Mouse (Mus musculus): ENCODE measurements around the gene Tcf19.
"Not testable (repeated sequence)": the region's sequence is repeated elsewhere in the genome, so short reads cannot be mapped to it uniquely, and the experiment has no call there.

The Tcf19 gene

GRCm38 (mm10) chr17:35469842-35470751 is 46.5 kb downstream of the Tcf19 start, which contains the start of gene H2-Q10:
Gene H2-Q10 (plus strand): TSS chr17:35470089.
- DNase-seq, result no peak

GRCm38 (mm10) chr17:35468936-35469335 is 47.7 kb downstream of the Tcf19 start:
- DNase-seq, result not testable (repeated sequence)

- DNase-seq, result peak in 1 of 2 experiments; percentile 6
Observed at GRCm38 (mm10) chr17:35465651-35466050, 51.0 kb downstream of the Tcf19 start.
